Mouse (Mus musculus): ENCODE results near the gene Flt1. TPM values are rescaled to one million over a fixed set of nuclear protein-coding genes. Genes with fewer than 3 reads are reported as not detected.

Gene Flt1
- total and polyA plus RNA-seq, 2 experiments from 2014 or later = 10.0 to 17.7 TPM

- no peaks in the 10 kb centered on the region for H3K4me1 ChIP-seq (ENCODE audit: insufficient read depth, low read length)
- ATAC-seq (no peak), DNase-seq (ENCODE audit: low spot score) (no peak)
- no peaks in the 10 kb centered on the region for H3K9me3 ChIP-seq (ENCODE audit: low read length)
- WGBS = 97% methylated on average over 3 of the region's 3 CpGs
- H3K27ac ChIP-seq = no peak overlapping the region
- H3K4me2 ChIP-seq (ENCODE audit: low read depth, low read length) = no peak overlapping the region
- no peak for TF ChIP-seq CTCF (IDR thresholded peaks at IDR 0.05; ENCODE audit: low read depth)
- H3K9ac ChIP-seq (replicated peaks; ENCODE audit: low read length) = no peak overlapping the region
- no peak overlapping the region for H3K4me3 ChIP-seq (ENCODE audit: low read length)
- no peaks in the 10 kb centered on the region for H3K36me3 ChIP-seq (ENCODE audit: insufficient read depth, low read length)
- H3K27me3 ChIP-seq (ENCODE audit: insufficient read depth, low read length) = no peaks in the 10 kb centered on the region
Observed at GRCm38 (mm10) chr5:147701024-147701423, 24.8 kb downstream of the Flt1 start.

DNA sequence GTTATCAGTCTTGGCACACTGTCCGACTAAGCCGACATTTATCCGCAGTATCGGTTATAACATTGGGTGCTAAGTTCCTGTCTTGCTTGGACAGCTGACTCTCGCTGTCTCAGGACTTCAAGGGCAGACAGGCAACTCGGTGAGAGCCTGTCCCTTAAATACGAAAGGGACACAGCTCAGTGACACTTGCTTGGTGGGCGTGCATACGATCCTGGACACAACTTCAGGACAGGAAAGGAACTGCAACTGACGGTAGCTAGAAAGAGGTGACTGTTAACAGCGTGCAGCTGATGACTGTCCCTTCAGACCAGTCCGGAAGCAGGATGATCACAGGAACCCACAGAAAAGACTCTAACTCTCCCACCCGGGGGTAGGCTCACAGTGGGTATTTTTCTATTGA, 27.8 kb downstream of the Flt1 start:
- ATAC-seq = no peak
- DNase-seq (ENCODE audit: low spot score) = peak; percentile 38
- 40% methylated on average over 13 of the region's 13 CpGs for WGBS

DNA sequence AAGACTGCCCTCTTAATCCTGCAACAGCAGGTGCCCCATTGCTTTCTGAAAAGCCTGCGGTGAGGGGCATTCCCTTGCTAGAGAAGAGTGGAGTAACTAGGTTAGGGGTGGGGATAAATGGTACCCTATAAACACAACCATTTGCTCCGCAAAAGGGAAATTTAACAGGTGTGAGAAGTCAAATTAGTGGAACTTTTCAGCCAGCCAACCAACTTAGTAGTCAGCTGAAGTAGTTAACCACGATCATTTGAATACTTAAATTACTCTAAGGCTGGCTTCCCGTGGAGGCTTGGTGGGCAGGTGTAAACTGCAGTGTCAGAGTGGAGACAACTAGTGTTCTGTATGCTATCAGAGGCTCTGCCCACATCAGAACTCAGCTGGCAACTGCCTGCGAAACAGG, 28.6 kb downstream of the Flt1 start:
- H3K27ac ChIP-seq = no peak overlapping the region
- no peak overlapping the region for H3K4me2 ChIP-seq (ENCODE audit: low read depth, low read length)
- DNase-seq (ENCODE audit: low spot score) = no peak
- 37% methylated on average over 5 of the region's 5 CpGs for WGBS
- H3K4me3 ChIP-seq (ENCODE audit: low read length) = no peak overlapping the region
- H3K27me3 ChIP-seq (ENCODE audit: insufficient read depth, low read length) = no peaks in the 10 kb centered on the region
- no peak overlapping the region for H3K9ac ChIP-seq (replicated peaks; ENCODE audit: low read length)
- no peak for ATAC-seq
- no peak for TF ChIP-seq CTCF (IDR thresholded peaks at IDR 0.05; ENCODE audit: low read depth)
- H3K36me3 ChIP-seq (ENCODE audit: insufficient read depth, low read length) = no peaks in the 10 kb centered on the region
- H3K4me1 ChIP-seq (ENCODE audit: insufficient read depth, low read length) = no peaks in the 10 kb centered on the region
- H3K9me3 ChIP-seq (ENCODE audit: low read length) = no peaks in the 10 kb centered on the region

More for the DNA sequence above, 27.8 kb downstream of the Flt1 start:
- no peak overlapping the region for H3K4me3 ChIP-seq (ENCODE audit: low read length)
- TF ChIP-seq CTCF (IDR thresholded peaks at IDR 0.05; ENCODE audit: low read depth) = peak; percentile 67
- H3K4me1 ChIP-seq (ENCODE audit: insufficient read depth, low read length) = no peaks in the 10 kb centered on the region
- no peaks in the 10 kb centered on the region for H3K9me3 ChIP-seq (ENCODE audit: low read length)
- no peak overlapping the region for H3K9ac ChIP-seq (replicated peaks; ENCODE audit: low read length)
- no peaks in the 10 kb centered on the region for H3K36me3 ChIP-seq (ENCODE audit: insufficient read depth, low read length)
- no peak overlapping the region for H3K27ac ChIP-seq
- H3K27me3 ChIP-seq (ENCODE audit: insufficient read depth, low read length) = no peaks in the 10 kb centered on the region
- H3K4me2 ChIP-seq (ENCODE audit: low read depth, low read length) = peak overlapping the region; percentile 5; the same call in 1 of the 2 replicates

DNA sequence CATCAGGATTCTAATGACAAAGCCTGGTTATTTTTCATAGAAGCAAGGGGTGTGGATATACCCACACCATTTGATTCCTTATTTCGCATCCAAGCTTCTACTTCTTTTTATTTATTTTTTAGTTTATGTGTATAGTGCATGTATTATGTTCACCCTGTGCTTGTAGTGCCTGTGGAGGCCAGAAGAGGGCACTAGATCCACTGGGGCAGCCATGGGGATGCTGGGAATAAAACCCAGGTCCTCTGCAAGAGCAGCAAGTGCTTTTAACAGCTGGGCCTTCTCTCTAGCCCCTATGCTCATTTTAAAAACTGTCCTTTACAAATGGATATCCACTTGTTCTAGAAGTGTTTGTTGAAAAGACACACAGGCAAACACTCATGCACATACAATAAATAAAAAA, 33.2 kb downstream of the Flt1 start:
- no peak for DNase-seq (ENCODE audit: low spot score)
- H3K4me1 ChIP-seq (ENCODE audit: insufficient read depth, low read length) = no peaks in the 10 kb centered on the region
- TF ChIP-seq CTCF (IDR thresholded peaks at IDR 0.05; ENCODE audit: low read depth) = no peak
- no peaks in the 10 kb centered on the region for H3K9me3 ChIP-seq (ENCODE audit: low read length)
- no peak for ATAC-seq
- no peak overlapping the region for H3K27ac ChIP-seq
- H3K27me3 ChIP-seq (ENCODE audit: insufficient read depth, low read length) = no peaks in the 10 kb centered on the region
- H3K9ac ChIP-seq (replicated peaks; ENCODE audit: low read length) = no peak overlapping the region
- no peak overlapping the region for H3K4me2 ChIP-seq (ENCODE audit: low read depth, low read length)
- H3K36me3 ChIP-seq (ENCODE audit: insufficient read depth, low read length) = no peaks in the 10 kb centered on the region
- WGBS = 89% methylated on average over 1 of the region's 1 CpGs
- no peak overlapping the region for H3K4me3 ChIP-seq (ENCODE audit: low read length)

- Histone ChIP-seq H3K4me2 (ENCODE audit: low read depth, low read length) (no peak overlapping the region), H3K4me1 (ENCODE audit: insufficient read depth, low read length) (no peaks in the 10 kb centered on the region), H3K9me3 (ENCODE audit: low read length) (no peaks in the 10 kb centered on the region), H3K9ac (replicated peaks; ENCODE audit: low read length) (no peak overlapping the region), H3K27me3 (ENCODE audit: insufficient read depth, low read length) (no peaks in the 10 kb centered on the region), H3K36me3 (ENCODE audit: insufficient read depth, low read length) (no peaks in the 10 kb centered on the region), H3K4me3 (ENCODE audit: low read length) (no peak overlapping the region), H3K27ac (no peak overlapping the region)
- DNase-seq (ENCODE audit: low spot score) = no peak
- TF ChIP-seq CTCF (IDR thresholded peaks at IDR 0.05; ENCODE audit: low read depth) = no peak
- no peak for ATAC-seq
- WGBS = 87% methylated on average over 12 of the region's 12 CpGs
Observed at GRCm38 (mm10) chr5:147683707-147684323, 42.0 kb downstream of the Flt1 start.

DNA sequence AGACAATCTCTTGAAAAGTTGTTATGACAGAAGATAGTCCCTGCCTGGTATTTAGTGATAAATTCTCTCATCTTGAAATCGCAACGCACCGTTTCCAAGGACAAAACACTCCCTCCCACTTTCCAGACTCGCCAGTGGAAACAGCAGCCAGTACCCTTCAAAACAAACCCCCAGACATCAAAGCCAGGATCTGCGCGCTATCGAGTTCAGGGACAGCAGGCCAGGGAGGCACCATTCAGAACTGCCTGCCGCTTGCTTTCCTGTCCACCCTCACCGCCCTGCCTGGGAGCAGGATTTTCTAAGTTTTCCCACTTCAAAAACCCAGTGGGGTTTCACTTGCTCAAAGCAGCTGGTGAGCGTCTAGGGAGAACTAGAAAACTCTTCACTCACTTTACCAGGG, 44.6 kb downstream of the Flt1 start:
- no peak overlapping the region for H3K27ac ChIP-seq
- no peak for TF ChIP-seq CTCF (IDR thresholded peaks at IDR 0.05; ENCODE audit: low read depth)
- 13% methylated on average over 10 of the region's 10 CpGs for WGBS
- H3K4me1 ChIP-seq (ENCODE audit: insufficient read depth, low read length) = no peaks in the 10 kb centered on the region
- peak overlapping the region; percentile 16; the same call in 1 of the 2 replicates for H3K4me2 ChIP-seq (ENCODE audit: low read depth, low read length)
- H3K36me3 ChIP-seq (ENCODE audit: insufficient read depth, low read length) = no peaks in the 10 kb centered on the region
- no peaks in the 10 kb centered on the region for H3K9me3 ChIP-seq (ENCODE audit: low read length)
- DNase-seq (ENCODE audit: low spot score) (peak; percentile 6), ATAC-seq (no peak)
- H3K27me3 ChIP-seq (ENCODE audit: insufficient read depth, low read length) = no peaks in the 10 kb centered on the region
- no peak overlapping the region for H3K4me3 ChIP-seq (ENCODE audit: low read length)
- no peak overlapping the region; the same call in 1 of the 2 replicates for H3K9ac ChIP-seq (replicated peaks; ENCODE audit: low read length)

- 31% methylated on average over 5 of the region's 5 CpGs for WGBS
- peak; percentile 40 for DNase-seq (ENCODE audit: low spot score)
- H3K9me3 ChIP-seq (ENCODE audit: low read length) = no peaks in the 10 kb centered on the region
Observed at GRCm38 (mm10) chr5:147680711-147681110, 45.1 kb downstream of the Flt1 start.

More at GRCm38 (mm10) chr5:147680711-147681110, 45.1 kb downstream of the Flt1 start:
- no peaks in the 10 kb centered on the region for H3K27me3 ChIP-seq (ENCODE audit: insufficient read depth, low read length)
- H3K4me3 ChIP-seq (ENCODE audit: low read length) = no peak overlapping the region
- H3K4me2 ChIP-seq (ENCODE audit: low read depth, low read length) = peak overlapping the region; percentile 16; the same call in 1 of the 2 replicates
- H3K4me1 ChIP-seq (ENCODE audit: insufficient read depth, low read length) = no peaks in the 10 kb centered on the region
- H3K9ac ChIP-seq (replicated peaks; ENCODE audit: low read length) = no peak overlapping the region
- no peak overlapping the region for H3K27ac ChIP-seq
- no peak for TF ChIP-seq CTCF (IDR thresholded peaks at IDR 0.05; ENCODE audit: low read depth)
- no peaks in the 10 kb centered on the region for H3K36me3 ChIP-seq (ENCODE audit: insufficient read depth, low read length)
- ATAC-seq = no peak

Measured in hindbrain, postnatal 0 days (tissue).